Mouse (Mus musculus) T-cell, adult 2 months (primary cell): Measurements from ENCODE around the gene Tmem258.
A peak's percentile ranks its signal among the peaks of the same experiment; 100 is the strongest.

Source experiments
- DNase-seq: peaks from one replicate; pipeline ENCODE4 v3.0.0; 2022; ENCODE audit warnings: low spot score

Tmem258 gene

DNA sequence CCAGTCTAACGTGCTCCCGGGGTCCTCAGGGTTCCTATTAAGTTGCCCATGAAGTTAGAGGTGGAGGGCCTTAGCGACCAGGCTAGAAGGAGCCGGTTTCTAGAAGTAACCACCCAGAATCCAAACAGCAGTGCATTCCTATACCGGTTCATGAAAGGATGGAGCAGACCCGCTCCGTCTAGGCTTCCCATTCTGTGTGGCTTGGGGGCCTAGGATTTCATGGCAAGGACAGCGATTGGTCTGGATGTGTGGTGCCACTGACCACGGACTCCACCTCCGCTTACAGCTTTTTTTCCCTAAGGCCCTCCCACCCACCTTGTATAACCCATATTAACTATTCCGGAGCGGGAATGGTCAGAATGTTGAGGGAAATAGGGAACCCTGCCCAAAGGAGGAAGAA is 19.7 kb upstream of the Tmem258 start:
- DNase-seq = no peak

DNA sequence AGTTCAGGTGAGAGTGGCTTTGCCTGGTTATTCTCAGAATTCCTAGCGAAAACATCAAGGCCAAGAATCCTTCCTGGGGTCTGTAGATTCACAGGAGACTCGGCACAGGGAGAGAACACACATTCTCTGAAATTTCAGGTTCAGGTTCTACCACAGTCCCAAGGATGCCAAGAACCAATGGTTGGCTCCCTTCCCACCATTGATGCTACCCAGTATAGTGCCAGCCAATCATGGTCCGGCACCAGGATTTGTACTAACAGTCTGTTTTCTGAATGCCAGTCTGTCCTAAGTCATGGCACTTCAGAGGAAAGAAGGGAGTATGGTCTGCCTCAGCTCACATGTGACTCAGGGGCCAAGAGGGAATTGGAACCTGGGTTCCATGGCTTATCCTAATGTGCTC is 17.9 kb upstream of the Tmem258 start:
- no peak for DNase-seq

GRCm38 (mm10) chr19:10186569-10186968 is 17.2 kb upstream of the Tmem258 start:
- no peak for DNase-seq

DNA sequence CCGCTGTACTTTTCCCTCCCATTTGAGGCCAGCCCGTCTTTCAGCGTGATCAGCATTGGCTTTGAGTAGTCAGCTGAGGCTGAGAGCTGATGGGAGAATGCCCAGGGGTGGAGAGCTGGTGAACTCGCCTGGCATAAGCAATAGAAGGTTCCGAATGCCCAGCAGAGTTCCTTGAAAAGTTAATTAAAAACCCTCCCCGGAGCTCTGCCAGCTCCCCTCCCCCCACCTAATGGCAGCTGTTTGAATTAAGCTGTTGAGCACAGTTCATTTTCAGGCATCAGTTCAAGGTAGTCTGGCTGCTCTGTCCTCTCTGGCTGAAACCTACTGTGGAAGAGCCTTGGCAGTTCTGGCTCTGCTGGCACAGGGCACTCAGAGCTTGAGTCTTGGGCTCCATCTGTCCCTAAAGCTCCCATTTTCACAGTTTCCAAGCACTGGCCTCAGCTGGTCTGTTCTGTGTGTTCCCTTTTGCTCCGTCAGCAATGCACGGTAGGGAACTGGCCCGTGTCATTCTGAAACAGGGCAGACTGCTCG is 15.5 kb upstream of the Tmem258 start:
- no peak for DNase-seq

DNA sequence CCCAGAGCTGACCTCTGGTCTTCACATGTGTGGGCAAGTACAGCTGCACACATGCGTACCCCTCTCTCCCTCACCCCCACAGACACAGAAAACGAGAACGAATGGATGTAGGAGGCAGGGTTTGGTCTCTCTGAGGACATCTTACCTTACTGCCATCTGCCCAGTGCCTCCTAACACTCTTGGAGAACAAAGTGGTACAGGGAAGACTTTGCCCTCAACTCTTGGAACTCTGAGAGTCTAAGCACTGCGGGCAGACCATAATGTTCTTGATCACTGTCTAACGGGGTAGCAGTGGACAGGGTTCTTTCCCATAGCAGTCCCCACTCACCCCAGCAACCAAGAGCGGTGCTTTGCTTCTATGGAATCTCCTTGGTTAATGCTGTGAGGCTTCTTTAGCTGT is 14.8 kb upstream of the Tmem258 start:
- no peak for DNase-seq

- no peak for DNase-seq
Observed at GRCm38 (mm10) chr19:10189940-10190339, 13.9 kb upstream of the Tmem258 start.

DNA sequence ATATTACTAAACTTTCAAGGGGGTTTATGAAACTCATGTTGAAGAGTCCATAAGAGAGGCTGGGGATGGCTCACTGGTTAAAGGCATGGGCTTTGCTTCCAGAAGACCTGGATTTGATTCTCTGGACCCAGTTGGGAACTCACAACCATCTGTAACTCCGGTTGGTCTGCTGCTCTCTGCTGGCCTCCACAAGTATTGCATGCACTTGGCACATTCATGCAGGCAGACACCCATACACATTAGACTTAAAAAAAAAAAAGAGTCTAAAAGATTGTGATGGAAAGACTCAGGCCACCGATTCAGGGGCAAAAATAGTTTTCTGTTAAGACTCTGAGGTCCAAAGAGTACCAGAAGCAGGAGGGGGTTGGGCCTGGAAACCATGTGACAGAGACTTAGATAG is 13.0 kb upstream of the Tmem258 start:
- peak; percentile 42 for DNase-seq

GRCm38 (mm10) chr19:10191326-10191725 is 12.5 kb upstream of the Tmem258 start:
- no peak for DNase-seq

GRCm38 (mm10) chr19:10194337-10194736 is 9.5 kb upstream of the Tmem258 start:
- DNase-seq = no peak

DNA sequence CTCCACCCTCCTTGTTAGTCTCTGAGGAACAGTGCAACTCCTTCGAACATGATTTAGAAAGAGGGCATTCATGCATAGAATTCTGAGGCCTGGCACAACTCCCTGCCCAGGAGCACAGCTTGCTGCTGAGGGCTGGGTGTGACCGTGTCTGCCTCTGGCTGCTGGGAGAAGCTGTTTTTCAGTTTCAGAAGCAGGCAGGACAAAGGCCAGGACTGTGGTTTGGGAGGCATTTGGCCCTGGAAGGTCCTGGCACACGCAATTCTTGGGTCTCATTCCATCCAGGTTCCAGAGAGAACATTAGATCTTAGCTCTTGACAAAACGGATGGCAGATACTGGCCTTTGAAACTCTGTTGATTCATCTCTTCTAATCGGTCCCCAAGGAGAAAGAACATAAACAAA is 8.6 kb upstream of the Tmem258 start:
- no peak for DNase-seq

- no peak for DNase-seq
Observed at GRCm38 (mm10) chr19:10197130-10197529, 6.7 kb upstream of the Tmem258 start.

- DNase-seq = no peak
Observed at GRCm38 (mm10) chr19:10198286-10198685, 5.5 kb upstream of the Tmem258 start.

DNA sequence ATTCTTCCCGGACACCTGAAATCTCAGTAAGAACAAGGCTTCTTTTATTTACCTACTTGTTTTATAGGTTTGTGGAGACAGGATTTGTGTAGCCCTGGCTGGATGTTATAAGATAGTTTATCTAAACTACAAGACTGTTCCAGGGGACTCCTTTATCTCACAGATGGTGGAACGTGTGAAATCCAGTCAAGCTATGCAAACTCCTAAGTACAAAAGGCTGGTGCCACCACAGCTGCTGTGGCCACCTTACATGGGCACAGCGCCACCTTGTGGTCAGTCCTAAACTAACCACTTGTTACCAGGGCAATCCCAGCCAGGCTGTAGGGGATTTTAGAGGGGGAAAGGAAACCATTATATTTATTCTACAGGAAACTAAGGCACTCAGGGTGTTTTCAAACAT is 5.1 kb upstream of the Tmem258 start:
- DNase-seq = peak; percentile 76

DNA sequence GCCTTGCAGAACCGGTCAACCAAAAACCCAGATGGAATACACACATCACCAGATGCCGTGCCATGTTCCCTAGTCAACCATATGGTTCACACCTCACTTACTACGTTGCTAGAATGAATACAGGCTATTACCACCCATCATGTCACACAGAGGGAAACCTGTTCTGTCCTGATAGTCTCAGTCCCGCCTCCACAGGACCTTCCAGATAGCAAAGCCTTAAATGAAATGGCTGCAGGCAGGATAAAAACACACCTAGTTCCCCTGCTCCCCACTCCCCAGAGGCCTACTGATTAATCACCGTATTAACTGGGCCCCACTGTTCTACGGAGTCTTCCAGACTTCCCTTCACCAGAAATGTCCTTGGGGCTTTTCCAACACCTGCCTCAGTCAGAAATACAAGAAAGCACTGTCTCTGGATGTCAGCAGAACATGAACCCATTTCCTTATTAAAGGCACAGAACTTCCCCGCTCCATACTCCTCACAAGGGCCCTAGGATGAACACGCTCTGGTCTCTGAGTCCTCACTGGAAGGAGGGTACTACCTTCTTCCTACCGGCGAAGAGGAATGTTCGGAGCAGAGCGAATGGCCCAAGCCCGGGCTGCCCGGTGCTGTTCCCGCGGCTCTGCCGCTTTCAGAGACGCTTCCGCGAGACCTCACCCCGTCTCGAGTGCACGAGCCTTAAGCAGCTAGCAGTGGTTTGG is 517 bp upstream of the Tmem258 start:
- DNase-seq = no peak

- DNase-seq = peak; percentile 68
Observed at GRCm38 (mm10) chr19:10204616-10205001, 795 bp downstream of the Tmem258 start.

DNA sequence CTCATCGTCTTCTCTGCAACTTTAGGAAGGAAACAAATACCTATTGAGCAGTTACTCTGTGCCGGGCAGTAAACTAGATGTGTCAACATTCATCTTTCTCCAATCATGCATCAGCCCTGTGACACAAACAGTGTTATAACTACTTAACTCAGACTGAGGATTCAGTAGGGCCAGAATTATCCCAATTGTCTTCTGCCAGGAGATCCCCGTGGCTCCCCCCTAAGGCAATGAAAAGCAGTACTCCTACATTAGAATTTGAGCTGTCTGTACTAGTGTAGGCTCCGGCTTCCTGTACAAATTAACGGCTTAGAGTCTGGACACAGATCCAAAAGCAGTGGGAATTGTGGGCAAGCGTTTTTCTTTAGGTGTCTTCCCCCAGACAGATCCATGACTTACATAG is 1.2 kb downstream of the Tmem258 start:
- no peak for DNase-seq

DNA sequence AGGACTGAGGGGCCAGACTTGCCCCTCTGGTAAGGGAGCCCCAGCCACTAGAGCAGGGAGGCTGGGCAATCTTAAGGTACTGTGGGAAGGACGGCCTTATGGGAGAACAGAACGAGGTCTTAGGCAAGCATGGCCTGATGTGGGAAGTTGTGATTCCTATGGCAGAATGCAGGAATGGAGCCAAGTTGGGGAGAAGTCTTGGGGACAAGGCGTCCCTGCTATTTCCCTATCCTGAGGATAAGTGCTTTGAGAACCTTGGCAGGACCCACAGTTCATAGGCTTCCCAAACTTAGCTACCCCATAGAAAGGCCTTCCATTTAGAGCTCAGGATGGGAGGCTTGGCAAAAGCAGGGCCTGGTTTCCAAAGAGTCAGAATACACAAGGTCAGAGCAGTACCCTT is 5.0 kb downstream of the Tmem258 start:
- DNase-seq = no peak

DNA sequence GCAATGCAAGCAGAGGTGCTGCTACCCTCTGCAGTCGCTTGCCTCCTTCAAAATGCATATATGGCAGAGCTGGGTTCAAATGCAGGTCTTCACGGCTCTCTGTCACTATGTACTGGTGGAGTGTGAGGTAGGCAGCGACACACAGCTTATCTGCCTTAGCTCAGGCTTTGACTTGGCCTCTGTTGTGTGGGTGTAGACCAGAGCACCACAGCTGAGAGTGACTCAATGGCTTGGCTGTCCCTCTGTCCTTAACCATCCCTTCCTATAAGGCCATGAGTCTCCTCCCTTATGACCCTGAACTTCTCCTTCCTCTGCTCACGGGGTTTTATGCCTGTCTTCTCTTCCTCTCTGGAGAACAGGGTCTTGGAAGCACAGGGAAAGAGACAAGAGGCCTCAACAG is 7.1 kb downstream of the Tmem258 start:
- DNase-seq = no peak

DNA sequence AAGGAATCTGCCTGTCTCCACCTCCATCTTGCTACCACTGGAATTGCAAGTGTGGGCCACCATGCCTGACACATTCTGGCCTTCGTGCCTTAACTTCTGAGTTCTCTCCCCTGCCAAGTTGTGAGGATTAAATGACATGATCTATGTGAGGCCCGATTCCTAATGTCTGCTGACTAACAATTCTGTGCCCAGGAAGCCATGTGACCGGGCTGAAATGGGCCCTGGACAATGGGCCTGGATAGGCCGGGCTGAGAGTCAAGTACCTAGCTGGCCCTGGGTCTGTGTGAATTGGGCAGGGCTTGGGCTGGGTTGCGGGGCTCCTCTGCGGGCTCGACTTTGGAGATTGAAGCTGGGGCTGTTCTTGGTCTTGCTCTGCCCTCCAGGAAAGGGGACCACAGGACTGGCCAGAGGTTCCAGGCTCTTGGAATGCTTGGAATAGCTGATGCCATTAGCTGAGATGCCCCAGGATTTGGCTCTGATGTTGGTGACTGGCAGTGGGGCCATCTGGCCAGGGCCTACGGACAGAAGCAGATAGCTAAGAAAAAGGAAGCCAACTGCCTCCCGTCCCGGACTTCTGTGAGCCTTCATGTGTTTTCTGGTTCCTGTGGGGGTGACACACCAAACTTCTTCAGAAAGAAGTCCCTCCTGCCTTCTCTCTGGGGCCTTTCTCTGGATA is 10.1 kb downstream of the Tmem258 start:
- no peak for DNase-seq

DNA sequence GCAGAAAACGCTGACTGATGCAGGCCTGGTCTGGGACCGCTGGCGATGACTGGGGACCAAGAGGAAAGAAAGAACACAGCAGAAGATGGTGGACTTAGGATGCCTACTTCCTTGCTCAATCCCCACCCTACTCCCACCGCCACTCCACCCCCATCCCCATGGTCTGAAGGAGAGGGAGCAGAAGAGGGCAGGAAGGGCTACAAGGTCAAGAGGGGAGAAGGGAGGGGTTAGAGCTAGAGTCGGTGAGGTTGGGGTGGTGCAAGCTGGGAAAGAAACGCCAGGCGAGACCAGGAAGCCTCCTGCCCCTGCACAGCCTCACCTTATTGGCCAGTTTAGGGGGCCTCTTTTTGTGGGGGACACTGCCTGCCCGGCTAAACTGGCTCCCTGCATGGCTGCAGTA is 12.3 kb downstream of the Tmem258 start:
- no peak for DNase-seq

GRCm38 (mm10) chr19:10219108-10219507 is 15.3 kb downstream of the Tmem258 start:
- DNase-seq = peak; percentile 14

GRCm38 (mm10) chr19:10219593-10219992 is 15.8 kb downstream of the Tmem258 start:
- no peak for DNase-seq

- DNase-seq = no peak
Observed at GRCm38 (mm10) chr19:10221585-10221984, 17.8 kb downstream of the Tmem258 start.

DNA sequence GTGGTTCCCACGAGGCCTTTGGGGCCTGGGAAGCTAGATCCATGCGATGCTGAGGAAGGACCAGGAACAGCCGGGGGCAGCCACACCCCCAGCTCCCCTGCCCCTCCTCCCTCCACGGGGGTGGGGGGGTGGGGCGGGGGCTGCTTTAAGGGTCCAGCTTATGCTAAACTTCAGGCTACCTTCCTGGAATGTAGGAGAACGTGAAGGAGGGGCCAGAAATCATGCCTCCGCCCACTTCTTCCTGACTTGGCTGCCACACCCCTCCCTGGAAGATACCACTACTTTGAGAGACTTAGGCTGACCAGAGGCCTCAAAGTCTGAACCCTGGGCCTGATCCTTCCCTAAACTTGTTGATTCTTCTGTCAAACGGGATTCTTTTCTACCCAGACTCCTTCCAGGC is 18.8 kb downstream of the Tmem258 start:
- DNase-seq = no peak
